Mouse (Mus musculus): ENCODE data around the gene Hrh3. TPM values are rescaled to one million over a fixed set of nuclear protein-coding genes. Genes with fewer than 3 reads are reported as not detected.
A peak's percentile ranks its signal among the peaks of the same experiment; 100 is the strongest.

Gene Hrh3
- polyA plus RNA-seq (2015; fragmentation: Nextera tagmentation; extraction: Ambion mirVana): 1.8 and 2.4 TPM in 2 replicates

- peak; percentile 80 for ATAC-seq
- under 1% methylated on average over 65 of the region's 87 CpGs for WGBS
- no peak within 1 kb of the TSS for H3K27ac ChIP-seq (ENCODE audit: low read length)
These were observed at the start of gene Hrh3 for GRCm38 (mm10) chr2:180103978-180104658. Gene Hrh3, minus strand, starts transcription at chr2:180104488.

GRCm38 (mm10) chr2:180148551-180148950 lies 44.3 kb upstream of the Hrh3 start:
- WGBS: 87% methylated on average over 9 of the region's 9 CpGs

More at GRCm38 (mm10) chr2:180103978-180104658, at the start of gene Hrh3:
- H3K9ac ChIP-seq (replicated peaks; ENCODE audit: low read depth, low read length): peak within 1 kb of the TSS; percentile 59
- H3K4me3 ChIP-seq (replicated peaks; ENCODE audit: low read length): peak within 1 kb of the TSS; percentile 59
- H3K4me2 ChIP-seq (ENCODE audit: low read length): peak within 1 kb of the TSS; percentile 94
- H3K36me3 ChIP-seq (ENCODE audit: control insufficient read depth, insufficient read depth): no peaks in the 10 kb centered on the region
- peaks cover 48% of the 10 kb centered on the region for H3K27me3 ChIP-seq (replicated peaks; ENCODE audit: control insufficient read depth, insufficient read depth, low read length)
- H3K4me1 ChIP-seq (replicated peaks; ENCODE audit: control insufficient read depth, insufficient read depth, low read length): peaks cover 35% of the 10 kb centered on the region
- H3K9me3 ChIP-seq (ENCODE audit: control insufficient read depth, low read length): no peaks in the 10 kb centered on the region

GRCm38 (mm10) chr2:180147379-180147778 lies 43.1 kb upstream of the Hrh3 start:
- no peaks in the 10 kb centered on the region for H3K4me1 ChIP-seq (replicated peaks; ENCODE audit: control insufficient read depth, insufficient read depth, low read length)
- H3K36me3 ChIP-seq (ENCODE audit: control insufficient read depth, insufficient read depth): peaks cover 35% of the 10 kb centered on the region
- ATAC-seq: no peak
- no peak overlapping the region for H3K9ac ChIP-seq (replicated peaks; ENCODE audit: low read depth, low read length)
- H3K27ac ChIP-seq (ENCODE audit: low read length): no peak overlapping the region
- H3K4me2 ChIP-seq (ENCODE audit: low read length): no peak overlapping the region
- 91% methylated on average over 6 of the region's 6 CpGs for WGBS
- no peak overlapping the region for H3K4me3 ChIP-seq (replicated peaks; ENCODE audit: low read length)
- no peaks in the 10 kb centered on the region for H3K9me3 ChIP-seq (ENCODE audit: control insufficient read depth, low read length)
- no peaks in the 10 kb centered on the region for H3K27me3 ChIP-seq (replicated peaks; ENCODE audit: control insufficient read depth, insufficient read depth, low read length)

More at GRCm38 (mm10) chr2:180148551-180148950, 44.3 kb upstream of the Hrh3 start:
- H3K4me1 ChIP-seq (replicated peaks; ENCODE audit: control insufficient read depth, insufficient read depth, low read length): no peaks in the 10 kb centered on the region
- no peak overlapping the region for H3K9ac ChIP-seq (replicated peaks; ENCODE audit: low read depth, low read length)
- no peaks in the 10 kb centered on the region for H3K27me3 ChIP-seq (replicated peaks; ENCODE audit: control insufficient read depth, insufficient read depth, low read length)
- peaks cover 35% of the 10 kb centered on the region for H3K36me3 ChIP-seq (ENCODE audit: control insufficient read depth, insufficient read depth)
- H3K27ac ChIP-seq (ENCODE audit: low read length): no peak overlapping the region
- ATAC-seq: no peak
- H3K9me3 ChIP-seq (ENCODE audit: control insufficient read depth, low read length): no peaks in the 10 kb centered on the region
- H3K4me2 ChIP-seq (ENCODE audit: low read length): no peak overlapping the region
- no peak overlapping the region for H3K4me3 ChIP-seq (replicated peaks; ENCODE audit: low read length)

GRCm38 (mm10) chr2:180146091-180146490 lies 41.8 kb upstream of the Hrh3 start:
- 81% methylated on average over 2 of the region's 2 CpGs for WGBS
- H3K36me3 ChIP-seq (ENCODE audit: control insufficient read depth, insufficient read depth): peaks cover 31% of the 10 kb centered on the region
- H3K27me3 ChIP-seq (replicated peaks; ENCODE audit: control insufficient read depth, insufficient read depth, low read length): no peaks in the 10 kb centered on the region
- no peak overlapping the region for H3K4me2 ChIP-seq (ENCODE audit: low read length)
- H3K4me1 ChIP-seq (replicated peaks; ENCODE audit: control insufficient read depth, insufficient read depth, low read length): no peaks in the 10 kb centered on the region
- H3K4me3 ChIP-seq (replicated peaks; ENCODE audit: low read length): no peak overlapping the region
- no peaks in the 10 kb centered on the region for H3K9me3 ChIP-seq (ENCODE audit: control insufficient read depth, low read length)
- ATAC-seq: no peak
- H3K27ac ChIP-seq (ENCODE audit: low read length): no peak overlapping the region
- H3K9ac ChIP-seq (replicated peaks; ENCODE audit: low read depth, low read length): no peak overlapping the region

- H3K4me3 ChIP-seq (replicated peaks; ENCODE audit: low read length): no peak overlapping the region
- H3K36me3 ChIP-seq (ENCODE audit: control insufficient read depth, insufficient read depth): 0 out of 2 replicates have a peak, but pooled peaks cover 15% of the 10 kb centered on the region
- no peaks in the 10 kb centered on the region for H3K27me3 ChIP-seq (replicated peaks; ENCODE audit: control insufficient read depth, insufficient read depth, low read length)
- H3K9me3 ChIP-seq (ENCODE audit: control insufficient read depth, low read length): no peaks in the 10 kb centered on the region
- no peak overlapping the region for H3K9ac ChIP-seq (replicated peaks; ENCODE audit: low read depth, low read length)
- ATAC-seq: no peak
- 91% methylated on average over 5 of the region's 5 CpGs for WGBS
- no peaks in the 10 kb centered on the region for H3K4me1 ChIP-seq (replicated peaks; ENCODE audit: control insufficient read depth, insufficient read depth, low read length)
- H3K4me2 ChIP-seq (ENCODE audit: low read length): no peak overlapping the region
- no peak overlapping the region for H3K27ac ChIP-seq (ENCODE audit: low read length)
These were observed 31.1 kb upstream of the Hrh3 start for GRCm38 (mm10) chr2:180135414-180135813.

- Histone ChIP-seq H3K36me3 (ENCODE audit: control insufficient read depth, insufficient read depth) (0 out of 2 replicates have a peak, but pooled peaks cover 7% of the 10 kb centered on the region), H3K4me1 (replicated peaks; ENCODE audit: control insufficient read depth, insufficient read depth, low read length) (no peaks in the 10 kb centered on the region), H3K9ac (replicated peaks; ENCODE audit: low read depth, low read length) (no peak overlapping the region), H3K27me3 (replicated peaks; ENCODE audit: control insufficient read depth, insufficient read depth, low read length) (no peaks in the 10 kb centered on the region), H3K27ac (ENCODE audit: low read length) (no peak overlapping the region), H3K4me3 (replicated peaks; ENCODE audit: low read length) (no peak overlapping the region), H3K9me3 (ENCODE audit: control insufficient read depth, low read length) (no peaks in the 10 kb centered on the region), H3K4me2 (ENCODE audit: low read length) (no peak overlapping the region)
- ATAC-seq: no peak
- 95% methylated on average over 3 of the region's 3 CpGs for WGBS
These were observed 29.6 kb upstream of the Hrh3 start for GRCm38 (mm10) chr2:180133911-180134310.

GRCm38 (mm10) chr2:180133231-180133630 lies 28.9 kb upstream of the Hrh3 start:
- Histone ChIP-seq H3K9ac (replicated peaks; ENCODE audit: low read depth, low read length) (no peak overlapping the region), H3K27ac (ENCODE audit: low read length) (no peak overlapping the region), H3K36me3 (ENCODE audit: control insufficient read depth, insufficient read depth) (0 out of 2 replicates have a peak, but pooled peaks cover under 1% of the 10 kb centered on the region), H3K4me3 (replicated peaks; ENCODE audit: low read length) (no peak overlapping the region), H3K4me1 (replicated peaks; ENCODE audit: control insufficient read depth, insufficient read depth, low read length) (no peaks in the 10 kb centered on the region), H3K9me3 (ENCODE audit: control insufficient read depth, low read length) (no peaks in the 10 kb centered on the region), H3K4me2 (ENCODE audit: low read length) (no peak overlapping the region), H3K27me3 (replicated peaks; ENCODE audit: control insufficient read depth, insufficient read depth, low read length) (no peaks in the 10 kb centered on the region)
- no peak for ATAC-seq
- WGBS: 97% methylated on average over 4 of the region's 4 CpGs

GRCm38 (mm10) chr2:180127675-180128074 lies 23.4 kb upstream of the Hrh3 start:
- WGBS: 63% methylated on average over 1 of the region's 1 CpGs
- Histone ChIP-seq H3K9ac (replicated peaks; ENCODE audit: low read depth, low read length) (no peak overlapping the region), H3K27me3 (replicated peaks; ENCODE audit: control insufficient read depth, insufficient read depth, low read length) (no peaks in the 10 kb centered on the region), H3K4me2 (ENCODE audit: low read length) (no peak overlapping the region), H3K4me1 (replicated peaks; ENCODE audit: control insufficient read depth, insufficient read depth, low read length) (peaks cover 12% of the 10 kb centered on the region), H3K9me3 (ENCODE audit: control insufficient read depth, low read length) (no peaks in the 10 kb centered on the region), H3K36me3 (ENCODE audit: control insufficient read depth, insufficient read depth) (0 out of 2 replicates have a peak, but pooled peaks cover 5% of the 10 kb centered on the region), H3K4me3 (replicated peaks; ENCODE audit: low read length) (no peak overlapping the region), H3K27ac (ENCODE audit: low read length) (no peak overlapping the region)
- ATAC-seq: no peak

GRCm38 (mm10) chr2:180126195-180126594 lies 21.9 kb upstream of the Hrh3 start:
- no peak overlapping the region for H3K9ac ChIP-seq (replicated peaks; ENCODE audit: low read depth, low read length)
- H3K4me3 ChIP-seq (replicated peaks; ENCODE audit: low read length): no peak overlapping the region
- 24% methylated on average over 4 of the region's 4 CpGs for WGBS
- H3K4me2 ChIP-seq (ENCODE audit: low read length): no peak overlapping the region
- peaks cover 12% of the 10 kb centered on the region for H3K4me1 ChIP-seq (replicated peaks; ENCODE audit: control insufficient read depth, insufficient read depth, low read length)
- H3K36me3 ChIP-seq (ENCODE audit: control insufficient read depth, insufficient read depth): 0 out of 2 replicates have a peak, but pooled peaks cover 5% of the 10 kb centered on the region
- H3K9me3 ChIP-seq (ENCODE audit: control insufficient read depth, low read length): no peaks in the 10 kb centered on the region
- H3K27me3 ChIP-seq (replicated peaks; ENCODE audit: control insufficient read depth, insufficient read depth, low read length): no peaks in the 10 kb centered on the region
- ATAC-seq: no peak
- H3K27ac ChIP-seq (ENCODE audit: low read length): no peak overlapping the region
